Comparison of ENCODE assay signal across 18 mouse cellular contexts in the genomic region with DNA sequence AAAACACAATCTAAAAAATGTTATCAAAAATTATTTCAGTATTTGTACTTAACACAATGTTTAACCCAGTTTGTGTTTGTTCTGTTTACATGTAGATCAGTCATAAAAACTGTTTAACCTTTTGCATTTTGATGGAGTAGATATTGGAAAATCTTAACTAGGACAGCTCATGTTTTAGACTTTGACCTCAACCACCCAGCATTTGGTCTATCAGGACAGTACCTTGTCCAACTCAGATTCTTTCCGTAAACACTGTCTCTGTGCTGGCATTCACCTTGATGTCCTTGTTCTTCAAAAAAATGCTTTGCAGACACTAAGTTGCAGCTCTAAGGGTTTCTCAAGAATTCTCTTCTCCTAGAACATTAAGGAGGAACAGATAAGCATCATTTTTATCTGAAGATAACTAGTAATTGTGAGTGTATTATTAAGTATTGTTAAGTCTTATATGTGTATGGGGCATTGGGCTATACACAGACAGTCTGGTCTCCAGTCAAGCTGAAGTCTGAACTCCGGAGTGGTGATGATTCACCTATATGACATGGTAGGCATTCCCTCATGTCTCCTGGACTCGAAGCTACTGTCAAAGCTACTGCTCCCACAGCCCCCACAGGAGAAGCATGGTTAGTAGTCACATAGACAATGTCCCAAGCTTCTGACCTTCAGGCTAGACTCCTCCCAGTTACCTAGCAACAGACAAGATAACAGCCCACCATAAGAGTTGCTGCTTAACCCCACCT.
"Had no signal": no experiment of that assay in that cellular context is flagged by ENCODE, and none has a peak within 500 bp of the region (broad histone marks: within the 10 kb centered on the region; RNA-seq: fewer than 3 reads in every experiment).

No protein-coding gene starts in this region.

- ATAC-seq: midbrain, embryonic 16.5 days had no signal

- DNase-seq: lung, adult 18-20 months; lung, embryonic 14.5 days; lung, postnatal 10 days; lung, postnatal 4 days; midbrain, embryonic 14.5 days; retina, postnatal 1 day; right cerebral cortex, adult 18-20 months; right cerebral cortex, postnatal 25 days; spleen, adult 18-20 months; thymus, adult 18-20 months; thymus, postnatal 14 days; thymus, postnatal 36 days had no signal

- H3K9ac ChIP-seq: lung, embryonic 14.5 days; midbrain, embryonic 12.5 days; neural tube, embryonic 13.5 days; neural tube, embryonic 15.5 days had no signal

- H3K4me1 ChIP-seq: midbrain, embryonic 10.5 days; midbrain, embryonic 12.5 days; neural tube, embryonic 13.5 days; neural tube, embryonic 15.5 days had no signal

- H3K27me3 ChIP-seq: midbrain, embryonic 12.5 days; neural tube, embryonic 13.5 days; neural tube, embryonic 15.5 days had no signal

- H3K36me3 ChIP-seq: midbrain, embryonic 10.5 days; midbrain, embryonic 12.5 days; neural tube, embryonic 13.5 days; neural tube, embryonic 15.5 days had no signal

- H3K27ac ChIP-seq: midbrain, embryonic 10.5 days; midbrain, embryonic 12.5 days; neural tube, embryonic 13.5 days; neural tube, embryonic 15.5 days had no signal

- H3K9me3 ChIP-seq: midbrain, embryonic 10.5 days; midbrain, embryonic 12.5 days; neural tube, embryonic 13.5 days; neural tube, embryonic 15.5 days had no signal

- H3K4me3 ChIP-seq: midbrain, embryonic 10.5 days; midbrain, embryonic 12.5 days; myocyte; neural tube, embryonic 13.5 days; neural tube, embryonic 15.5 days had no signal

- H3K4me2 ChIP-seq: lung, embryonic 14.5 days; midbrain, embryonic 12.5 days; neural tube, embryonic 13.5 days; neural tube, embryonic 15.5 days had no signal
